Mouse (Mus musculus): ENCODE results near the gene Celf1.
A peak's percentile ranks its signal among the peaks of the same experiment; 100 is the strongest.
"Not testable (repeated sequence)": the region's sequence is repeated elsewhere in the genome, so short reads cannot be mapped to it uniquely, and the experiment has no call there.

Celf1 gene

DNA sequence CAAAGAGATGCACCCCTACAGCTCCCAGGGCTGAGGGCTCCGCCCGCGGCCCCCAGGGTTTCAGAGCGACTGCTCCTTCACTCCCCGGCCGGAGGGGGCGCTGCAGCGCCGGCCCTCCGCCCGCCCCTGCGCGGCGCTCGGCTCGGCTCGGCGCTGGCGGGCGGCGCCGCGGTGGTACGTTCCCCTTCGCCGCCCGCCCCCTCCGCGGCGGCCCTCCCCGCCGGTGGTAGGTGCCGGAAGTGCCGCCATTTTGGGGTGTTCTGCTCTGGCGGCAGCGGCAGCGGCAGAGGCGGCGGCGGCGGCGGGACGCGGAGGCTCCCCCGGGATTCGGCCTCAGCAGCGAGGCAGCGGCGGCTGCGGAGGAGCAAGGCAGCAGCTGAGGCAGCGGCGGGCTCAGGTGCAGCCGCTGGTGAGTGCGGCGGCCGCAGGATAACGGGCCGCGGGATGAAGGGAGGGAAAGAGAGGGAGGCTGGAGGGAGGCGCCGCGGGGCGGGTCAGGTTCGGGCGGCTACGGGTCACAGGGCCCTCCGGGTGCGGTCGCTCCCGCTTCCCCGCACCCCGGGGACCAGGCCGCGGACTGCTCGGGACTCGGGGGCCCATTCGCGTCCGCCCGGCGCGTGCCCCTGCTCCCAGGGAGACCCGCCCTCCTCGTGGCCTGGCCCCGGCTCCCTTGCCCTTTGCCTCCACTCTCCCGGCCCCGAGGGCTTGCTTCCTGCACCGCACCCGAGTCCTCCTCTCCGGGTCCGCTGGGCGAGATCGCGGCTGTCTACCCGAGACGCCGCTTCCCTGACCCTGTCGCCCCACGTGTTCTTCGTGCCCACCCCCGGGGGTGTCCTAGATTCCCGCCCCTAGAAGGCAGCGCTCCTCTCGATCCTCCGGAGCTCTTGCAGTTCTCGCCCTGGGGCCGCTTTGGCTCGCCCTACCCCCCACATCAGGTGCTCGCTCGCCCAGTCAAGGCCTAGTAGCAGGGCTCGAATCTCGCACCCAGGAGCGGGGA lies at the start of gene Celf1:
TSS of gene Celf1 (plus strand) at position 150 of the 997 bp plus-strand sequence.
- peak; percentile 75 to 81 for DNase-seq (ENCODE audit: low read depth in 2 of 2, low spot score in 2 of 2)

DNA sequence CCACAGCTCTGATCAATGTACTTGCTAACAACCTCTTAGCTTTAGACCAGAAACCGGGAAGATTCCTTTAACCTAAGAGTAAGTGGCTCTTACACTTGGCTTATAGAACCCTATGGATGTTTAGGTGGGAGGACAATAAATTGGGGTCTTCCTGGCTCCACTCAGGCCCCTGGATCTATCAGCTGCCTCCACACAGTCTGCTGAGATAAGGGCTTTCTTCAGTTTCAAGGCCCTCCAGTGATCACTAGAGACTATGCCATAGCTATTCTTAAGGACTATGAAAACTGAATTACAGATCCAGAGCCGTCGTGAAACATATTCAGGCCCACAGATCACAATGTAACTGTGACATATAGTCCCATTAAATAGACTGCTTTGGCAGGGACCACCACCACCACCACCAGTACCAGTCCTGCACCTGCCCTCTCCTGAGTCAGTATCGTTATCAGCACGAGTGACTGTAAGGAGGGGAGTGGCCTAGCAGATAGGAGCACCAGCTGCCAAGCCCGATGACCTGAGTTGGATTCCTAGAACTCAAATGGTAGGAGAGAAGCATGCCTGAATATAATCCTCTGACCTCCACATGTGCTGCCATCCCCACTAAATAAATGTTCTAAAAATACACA lies 46.4 kb upstream of the Celf1 start:
- DNase-seq (ENCODE audit: low read depth in 2 of 2, low spot score in 2 of 2), result no peak

DNA sequence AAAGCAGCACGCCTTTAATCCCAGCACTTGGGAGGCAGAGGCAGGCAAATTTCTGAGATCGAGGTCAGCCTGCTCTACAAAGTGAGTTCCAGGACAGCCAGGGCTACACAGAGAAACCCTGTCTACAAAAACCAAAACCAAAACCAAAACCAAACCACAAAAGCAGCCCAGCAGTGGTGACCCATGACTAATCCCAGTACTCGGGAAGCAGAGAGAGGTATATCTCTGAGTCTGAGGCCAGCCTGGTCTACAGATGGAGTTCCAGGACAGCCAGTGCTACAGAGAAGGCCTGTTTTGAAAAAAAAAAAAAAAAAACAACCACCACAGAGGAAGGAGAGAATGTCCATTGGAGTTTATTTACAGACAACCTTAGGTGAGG lies 45.9 kb upstream of the Celf1 start:
- DNase-seq (ENCODE audit: low read depth in 2 of 2, low spot score in 2 of 2), result not testable (repeated sequence)

DNA sequence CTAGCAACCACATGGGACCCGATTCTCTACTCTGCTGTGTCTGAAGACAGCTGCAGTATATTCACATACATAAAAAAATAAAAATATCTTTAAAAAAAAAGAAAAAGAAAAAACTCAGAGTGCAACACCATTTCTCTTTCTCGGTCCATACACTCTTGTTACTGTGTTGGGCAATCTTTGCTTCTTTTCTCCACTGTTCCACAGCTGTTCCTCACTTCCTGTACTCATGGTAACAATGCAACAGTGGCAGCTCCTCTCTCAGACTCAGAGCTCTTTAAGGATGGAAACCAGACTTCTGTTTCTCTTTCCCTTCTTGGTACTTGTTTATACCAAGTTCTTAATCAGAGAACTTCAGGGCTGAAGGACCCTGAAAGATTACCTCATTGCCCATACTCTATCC lies 36.8 kb upstream of the Celf1 start:
- DNase-seq (ENCODE audit: low read depth in 2 of 2, low spot score in 2 of 2), result no peak

DNA sequence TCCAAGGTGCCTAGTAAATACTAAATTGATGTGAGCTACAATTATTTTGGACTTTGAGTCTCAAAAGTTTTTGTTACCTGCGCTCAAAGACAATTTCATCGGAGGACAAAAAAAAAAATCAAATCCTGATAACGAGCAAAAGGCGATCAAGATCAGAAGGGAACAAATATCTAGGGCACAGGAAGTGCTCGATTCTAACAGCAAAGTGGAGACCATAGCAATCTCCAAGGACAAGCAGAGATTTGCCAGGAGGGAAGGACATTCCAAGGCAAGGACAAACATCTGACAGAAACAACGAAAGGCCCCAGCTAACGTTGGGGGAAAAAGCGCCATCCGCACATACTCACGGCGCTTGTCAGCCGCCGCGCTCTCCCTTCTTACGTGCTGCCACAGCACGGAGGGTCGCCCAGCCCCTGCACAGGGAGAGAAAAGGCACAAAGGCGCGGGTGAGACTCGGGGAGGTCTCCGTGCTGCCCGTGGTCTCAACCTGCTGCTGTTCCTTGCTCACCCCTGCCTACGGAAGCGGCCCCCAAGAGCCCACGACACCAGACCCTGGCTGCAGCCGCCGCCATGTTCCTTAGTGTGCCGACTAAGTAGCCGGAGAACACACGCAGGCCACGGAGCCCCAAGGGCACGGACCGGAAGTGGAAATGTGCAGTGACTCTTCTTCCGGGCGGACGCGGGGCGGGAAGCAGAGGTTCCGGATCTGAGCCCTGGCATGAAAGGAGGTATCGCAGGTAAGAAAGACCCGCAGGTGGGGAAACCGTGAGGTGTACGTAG lies 35.9 kb upstream of the Celf1 start, which contains the start of the genes Kbtbd4 and Ndufs3:
TSS of gene Kbtbd4 (plus strand) at position 665 of the 780 bp plus-strand sequence.
TSS of gene Ndufs3 (minus strand) at position 752 of the 780 bp plus-strand sequence.
- DNase-seq (ENCODE audit: low read depth in 2 of 2, low spot score in 2 of 2), result peak; percentile 86 to 91

DNA sequence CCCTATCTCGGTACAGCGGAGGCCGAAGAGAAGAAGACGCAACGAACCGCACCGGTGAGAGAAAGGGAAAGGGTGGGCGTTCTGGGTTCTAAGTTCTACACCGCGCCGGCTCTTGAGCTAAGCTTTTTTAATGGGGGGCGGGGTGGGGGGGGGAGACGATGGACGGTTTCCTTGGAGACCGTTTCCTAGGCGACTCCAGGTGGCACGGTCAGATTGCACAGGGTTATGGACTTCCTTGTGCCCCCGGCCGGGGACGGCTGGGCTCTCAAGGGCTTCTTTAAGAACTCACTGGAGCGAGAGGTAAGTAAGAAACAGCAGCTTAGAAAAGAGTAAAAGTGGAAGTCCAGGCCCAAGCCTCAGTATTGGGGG lies 35.3 kb upstream of the Celf1 start:
- DNase-seq (ENCODE audit: low read depth in 2 of 2, low spot score in 2 of 2), result no peak

DNA sequence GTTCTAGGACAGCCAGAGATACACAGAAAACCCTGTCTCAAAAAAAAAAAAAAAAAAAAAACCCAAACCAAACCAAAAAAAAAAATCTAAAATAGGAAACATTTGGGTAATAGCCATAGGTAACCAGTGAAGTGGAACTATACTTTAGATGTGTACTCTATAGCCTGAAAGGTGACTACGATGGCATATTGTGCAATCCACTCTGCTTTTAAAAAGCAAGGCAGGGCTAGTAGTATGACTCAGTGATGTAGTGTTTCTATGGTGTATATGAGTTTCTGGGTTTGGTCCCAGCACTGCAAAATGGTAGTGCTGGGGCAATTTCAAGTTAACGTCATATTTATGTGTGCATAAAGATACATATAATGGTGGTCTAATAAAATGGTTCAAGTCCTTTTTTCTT lies 33.5 kb upstream of the Celf1 start:
- no peak for DNase-seq (ENCODE audit: low read depth in 2 of 2, low spot score in 2 of 2)

DNA sequence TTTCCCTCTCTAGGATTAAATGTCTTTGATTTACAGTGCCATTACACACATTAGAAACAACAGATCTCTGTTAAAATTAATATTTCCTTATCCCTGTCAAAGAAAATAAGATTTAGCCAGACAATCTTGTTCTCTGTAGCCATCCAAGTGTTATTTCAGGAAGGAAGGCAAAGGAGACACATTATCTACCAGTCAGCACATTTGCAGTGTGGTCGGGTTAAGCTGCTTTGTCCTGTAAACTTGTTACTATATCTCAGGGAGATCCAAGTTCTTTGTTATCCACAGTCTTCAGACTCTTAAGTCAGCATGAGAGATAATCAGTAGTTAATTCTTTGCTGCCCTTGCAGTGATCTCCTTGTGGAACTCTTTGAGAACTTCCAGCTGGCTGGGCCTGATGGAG lies 29.3 kb upstream of the Celf1 start:
- DNase-seq (ENCODE audit: low read depth in 2 of 2, low spot score in 2 of 2), result no peak

DNA sequence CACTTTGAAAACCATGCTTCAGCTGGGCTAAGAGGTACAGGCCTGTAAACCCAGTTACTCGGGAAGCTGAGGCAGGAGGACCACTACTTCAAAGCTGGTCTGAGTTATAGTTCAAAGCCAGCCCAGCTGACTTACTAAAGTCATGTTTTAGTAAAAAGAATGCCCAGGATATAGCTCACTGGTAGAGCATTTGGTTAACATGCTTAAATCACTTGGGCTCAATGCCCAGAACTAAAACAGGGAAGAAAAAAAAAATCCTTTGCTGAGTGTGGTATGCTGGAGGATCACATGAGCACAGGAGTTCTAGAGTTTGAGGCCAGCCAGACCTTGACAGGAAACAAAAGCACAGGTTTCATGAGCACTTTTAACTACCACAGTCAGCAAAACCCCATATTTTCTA lies 28.5 kb upstream of the Celf1 start:
- no peak for DNase-seq (ENCODE audit: low read depth in 2 of 2, low spot score in 2 of 2)

DNA sequence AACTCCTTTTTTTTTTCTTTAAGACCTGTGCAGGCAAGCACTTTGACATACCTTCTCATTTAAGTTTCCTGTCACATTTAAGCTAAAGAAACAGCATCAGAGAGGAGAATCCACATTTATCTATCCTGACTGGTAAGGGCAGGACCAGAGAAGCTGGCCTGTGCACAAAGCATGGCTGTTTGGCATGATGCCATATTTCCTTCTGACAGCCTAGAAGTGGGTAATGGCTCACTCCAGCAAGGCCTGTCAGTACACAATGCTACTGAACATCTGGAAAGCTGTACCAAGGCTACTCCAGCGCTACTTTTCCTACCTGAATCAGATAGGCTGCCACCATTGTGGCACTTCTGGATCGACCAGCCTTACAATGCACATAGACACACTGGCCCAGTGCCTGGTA lies 26.5 kb upstream of the Celf1 start:
- no peak for DNase-seq (ENCODE audit: low read depth in 2 of 2, low spot score in 2 of 2)

DNA sequence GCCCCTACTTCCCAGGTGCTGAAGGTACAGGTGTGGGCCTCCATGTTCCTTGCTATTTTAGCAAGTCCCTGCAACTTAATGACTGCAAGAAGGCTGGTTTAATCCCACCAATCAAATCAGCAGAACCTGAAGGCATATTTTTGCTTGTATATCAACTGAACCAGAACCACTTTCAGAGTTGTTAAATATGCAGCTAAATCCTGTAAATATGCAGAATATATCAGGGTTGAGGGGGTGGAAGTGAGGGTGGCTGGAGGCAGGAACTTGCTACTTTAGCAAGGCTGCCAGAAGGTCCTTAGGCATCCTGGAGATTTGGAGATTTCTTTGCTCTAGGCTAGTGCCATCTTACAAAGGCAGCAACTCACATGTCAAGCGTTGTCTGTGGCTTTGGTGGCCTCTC lies 24.7 kb upstream of the Celf1 start:
- no peak for DNase-seq (ENCODE audit: low read depth in 2 of 2, low spot score in 2 of 2)

DNA sequence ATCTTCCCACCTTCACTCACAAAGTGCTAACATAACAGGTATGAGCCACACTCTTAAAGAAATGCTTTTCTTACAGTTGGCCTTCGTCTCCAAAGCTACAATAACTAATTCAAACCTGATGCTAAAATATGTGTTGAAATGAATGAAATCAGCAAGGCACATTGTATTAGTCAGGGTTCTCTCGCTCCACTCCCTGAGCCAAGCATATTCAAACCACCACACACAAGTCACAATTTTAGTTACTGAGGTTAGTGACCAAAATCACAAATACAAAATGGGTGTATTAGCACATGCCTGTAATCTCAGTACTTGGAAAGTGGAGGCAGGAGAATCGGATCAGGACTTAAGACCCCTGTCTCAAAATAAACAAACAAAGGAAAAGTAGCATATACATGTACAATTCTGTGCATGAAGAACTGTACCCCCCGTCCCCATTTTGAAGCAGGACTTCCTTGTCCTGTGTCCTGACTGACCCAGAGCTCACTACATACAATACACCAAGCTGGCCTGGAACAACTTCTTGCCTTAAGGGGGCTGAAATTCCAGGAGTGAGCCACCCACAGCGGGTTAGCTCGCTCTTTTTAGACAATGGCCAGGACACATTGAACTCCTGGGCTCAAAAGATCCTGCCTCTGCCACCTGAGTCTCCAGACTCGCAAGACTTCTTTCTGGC lies 23.5 kb upstream of the Celf1 start:
- peak in 1 of 2 experiments; percentile 7 for DNase-seq (ENCODE audit: low read depth in 2 of 2, low spot score in 2 of 2)

DNA sequence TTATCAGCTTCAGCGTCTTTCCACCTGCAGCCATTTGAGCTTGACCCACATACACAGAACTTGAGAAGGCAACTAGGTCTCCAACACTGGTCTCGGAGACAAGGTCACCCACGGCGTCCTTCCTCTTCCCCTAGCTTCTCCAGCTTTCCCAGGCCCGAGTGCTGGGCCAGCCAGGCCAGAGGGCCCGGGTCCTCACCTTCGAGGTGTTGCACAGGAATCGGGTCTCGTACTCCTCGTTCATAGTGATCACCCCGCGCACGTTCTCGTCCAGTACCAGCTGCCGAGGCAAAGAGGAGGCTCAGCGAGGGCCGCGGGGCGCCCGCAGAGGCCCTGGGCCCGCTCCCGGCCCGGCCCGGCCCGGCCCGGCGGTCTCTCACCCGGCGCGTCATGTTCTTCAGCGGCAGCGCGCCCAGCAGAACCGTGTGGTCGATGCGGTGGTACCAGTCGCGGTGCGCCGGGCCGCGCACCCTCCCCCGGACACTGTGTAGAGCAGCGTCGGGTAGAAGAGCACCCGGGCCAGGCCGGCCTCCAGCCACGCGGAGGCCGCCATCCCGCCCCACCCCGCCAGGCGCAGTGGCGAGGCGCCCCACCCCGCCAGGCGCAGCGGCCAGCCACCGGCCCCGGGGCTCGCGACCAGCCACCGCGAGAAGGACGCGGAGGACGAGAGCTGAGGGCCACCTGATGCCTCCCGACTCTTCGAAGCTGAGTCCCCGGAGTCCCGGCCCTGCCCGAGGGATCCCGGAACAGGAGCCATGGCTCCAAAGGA lies 22.8 kb upstream of the Celf1 start:
- DNase-seq (ENCODE audit: low read depth in 2 of 2, low spot score in 2 of 2), result peak; percentile 27 to 45

DNA sequence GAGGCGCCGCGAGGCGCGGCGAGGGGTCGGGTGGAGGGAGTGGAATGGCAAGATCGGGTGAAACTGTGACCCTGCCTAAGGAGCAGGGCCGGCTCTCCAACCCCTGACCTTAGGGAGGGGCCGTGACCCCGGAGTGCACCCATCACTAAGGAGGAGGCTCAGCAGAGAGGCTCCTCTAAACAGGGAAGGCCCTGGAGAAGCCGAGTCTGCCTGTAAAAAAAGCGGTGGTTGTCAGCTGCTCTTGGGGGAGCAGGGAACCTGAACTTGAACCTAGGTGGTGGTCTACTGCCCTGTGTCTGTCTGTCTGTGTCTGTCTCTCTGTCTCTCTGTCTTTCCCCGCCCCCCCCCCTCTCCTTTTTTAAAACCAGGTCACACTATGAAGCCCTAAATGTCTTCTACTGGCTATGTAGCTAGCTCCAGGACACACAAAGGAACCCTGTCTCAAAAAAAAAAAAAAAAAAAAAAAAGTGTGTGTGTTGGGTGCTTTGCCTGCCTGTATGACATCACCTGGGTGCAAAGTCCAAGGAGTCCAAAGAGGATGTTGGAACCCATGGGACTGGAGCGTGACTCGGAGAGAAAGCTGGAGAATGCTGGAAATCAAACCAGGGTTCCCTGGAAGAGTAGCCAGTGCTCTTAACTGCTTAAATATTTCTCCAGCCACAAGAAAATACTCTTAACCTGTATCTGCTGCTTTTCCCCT lies 22.0 kb upstream of the Celf1 start:
- peak in 1 of 2 experiments; percentile 34 for DNase-seq (ENCODE audit: low read depth in 2 of 2, low spot score in 2 of 2)

DNA sequence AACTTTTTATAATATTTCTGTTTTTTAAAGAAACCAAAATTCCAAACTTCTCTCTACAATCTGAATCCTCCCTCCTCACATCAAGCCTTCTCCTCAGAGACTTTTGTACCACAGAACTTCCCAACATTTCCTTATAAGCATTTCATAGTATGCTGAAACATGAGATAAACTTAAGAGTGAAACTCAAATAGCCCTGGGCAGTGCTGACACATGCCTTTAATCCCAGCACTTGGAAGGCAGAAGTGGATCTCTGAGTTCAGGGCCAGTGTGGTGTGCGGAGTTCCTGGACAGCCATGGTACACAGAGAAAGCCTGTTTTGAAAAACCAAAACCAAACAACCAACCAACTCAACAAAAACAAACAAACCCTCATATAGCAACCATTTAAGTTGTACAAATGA lies 19.0 kb upstream of the Celf1 start:
- DNase-seq (ENCODE audit: low read depth in 2 of 2, low spot score in 2 of 2), result no peak

DNA sequence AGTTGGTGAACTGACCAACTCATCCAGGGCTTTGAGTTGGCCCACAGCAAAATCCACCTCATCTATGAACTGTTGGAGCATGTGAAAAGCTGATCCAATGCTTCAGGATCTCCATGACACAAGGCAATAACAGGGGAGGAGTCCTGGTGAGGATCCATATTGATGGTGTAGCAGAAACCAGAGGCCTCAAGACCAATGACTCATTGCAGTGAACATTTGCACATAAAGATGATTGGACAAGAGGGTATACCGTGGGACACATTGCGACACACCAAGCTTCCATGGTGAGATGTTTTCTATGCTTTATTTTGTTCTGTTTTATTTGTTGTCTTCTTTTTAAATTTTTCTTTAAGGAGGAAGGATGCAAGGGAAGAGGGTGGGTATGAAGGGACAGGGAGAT lies 17.5 kb upstream of the Celf1 start:
- no peak for DNase-seq (ENCODE audit: low read depth in 2 of 2, low spot score in 2 of 2)

DNA sequence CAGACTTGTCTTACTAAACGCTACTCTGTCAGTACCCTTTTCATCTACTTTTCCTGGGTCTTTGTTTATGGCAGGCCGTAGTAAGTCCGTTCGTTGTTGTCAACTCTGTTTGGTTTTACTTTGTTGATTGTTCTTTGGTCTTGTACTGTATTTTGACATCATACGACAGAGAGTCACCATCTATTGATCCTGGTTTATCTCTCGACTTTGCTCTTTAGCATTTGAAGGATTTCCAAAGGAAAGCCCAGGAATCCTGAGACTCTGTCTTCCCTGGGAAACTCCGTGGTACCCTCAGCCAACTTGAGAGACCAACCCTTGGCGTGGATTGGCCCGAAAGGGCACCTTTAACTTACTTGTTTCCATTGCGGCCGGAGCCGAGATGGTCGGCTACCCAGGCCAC lies 11.6 kb upstream of the Celf1 start:
- DNase-seq (ENCODE audit: low read depth in 2 of 2, low spot score in 2 of 2), result no peak

DNA sequence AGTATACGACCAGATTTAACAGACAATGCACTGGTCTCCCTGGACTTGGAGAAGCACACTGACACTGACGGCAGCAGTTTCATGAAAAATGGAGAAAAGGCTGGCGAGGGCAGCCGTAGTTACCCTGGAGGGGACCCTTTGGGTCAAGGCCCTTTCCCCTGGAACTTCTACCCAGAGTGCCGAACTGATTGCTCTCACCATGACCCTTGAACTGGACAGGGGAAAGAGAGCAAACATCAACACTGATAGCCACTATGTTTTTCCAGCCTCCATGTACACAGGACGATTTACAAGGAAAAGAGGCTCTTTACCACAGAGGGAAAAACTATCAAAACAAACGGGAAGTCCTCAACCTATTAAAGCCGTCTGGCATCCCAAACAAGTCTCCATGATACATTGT lies 8.4 kb upstream of the Celf1 start:
- no peak for DNase-seq (ENCODE audit: low read depth in 2 of 2, low spot score in 2 of 2)

DNA sequence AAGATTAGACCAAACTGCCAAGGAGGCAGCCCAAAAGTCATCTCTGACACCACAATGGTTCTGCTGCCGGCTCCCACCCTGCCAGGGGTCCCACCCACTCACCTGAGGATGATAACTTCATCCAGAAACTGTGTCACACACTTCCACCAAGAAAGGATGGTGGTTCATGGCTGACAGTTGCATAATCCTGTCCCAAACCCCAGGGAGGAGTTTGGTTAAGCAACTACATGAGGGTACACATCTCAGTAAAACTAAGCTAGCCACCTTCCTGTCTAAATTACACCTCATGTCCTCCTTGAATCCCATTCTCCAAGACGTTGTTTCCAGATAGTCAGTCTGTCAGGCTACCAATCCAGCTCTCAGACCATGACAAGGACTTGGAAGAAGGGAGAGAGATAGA lies 7.9 kb upstream of the Celf1 start:
- DNase-seq (ENCODE audit: low read depth in 2 of 2, low spot score in 2 of 2), result no peak

DNA sequence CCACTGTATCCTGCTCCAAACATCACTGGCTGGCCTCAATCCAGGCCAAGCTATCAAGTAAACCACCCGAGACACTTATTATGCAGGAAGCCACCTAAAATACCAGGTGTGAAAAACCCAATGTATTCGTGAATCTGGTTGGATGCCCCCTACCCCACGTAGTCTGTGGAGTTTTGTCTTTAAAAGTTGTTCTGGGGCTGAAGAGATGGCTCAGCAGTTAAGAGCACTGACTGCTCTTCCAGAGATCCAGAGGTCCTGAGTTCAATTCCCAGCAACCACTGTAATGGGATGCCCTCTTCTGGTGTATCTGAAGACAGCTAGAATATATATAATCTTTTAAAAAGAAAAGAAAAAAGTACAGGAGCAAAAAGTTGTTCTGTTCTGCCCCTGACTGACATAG lies 1.8 kb upstream of the Celf1 start:
- no peak for DNase-seq (ENCODE audit: low read depth in 2 of 2, low spot score in 2 of 2)
